Mouse (Mus musculus) liver, embryonic 14.5 days (tissue): Measurements from ENCODE around the gene Ftsj3.

Experiments used
- CTCF ChIP-seq: IDR thresholded peaks from 2 replicates; pipeline ENCODE4 v1.5.1; 2016; ENCODE audit warnings: antibody characterized with exemption, low read depth, control low read depth
- EP300 ChIP-seq: IDR thresholded peaks from 2 replicates; pipeline ENCODE4 v1.6.1; 2016; ENCODE audit warnings: antibody characterized with exemption, low read depth

DNA sequence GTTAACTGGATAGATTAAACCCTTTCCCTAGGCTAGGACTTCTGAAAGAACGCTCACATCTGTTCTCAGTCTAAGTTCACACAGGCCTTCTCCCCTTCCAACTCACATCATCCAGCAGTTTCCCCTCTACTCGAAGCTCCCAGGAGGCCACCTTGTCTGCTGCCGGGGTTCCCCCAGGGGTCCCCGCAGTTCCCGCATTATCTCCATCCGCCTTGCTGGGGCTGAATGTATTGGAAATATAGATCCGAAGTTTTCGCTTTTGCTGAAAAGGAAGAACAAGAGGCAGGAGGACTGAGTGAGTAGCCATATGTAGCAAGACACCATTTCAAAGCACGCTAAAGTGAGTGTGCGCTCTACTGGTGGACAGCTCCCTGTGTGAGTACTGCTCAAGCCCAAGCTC, 10.6 kb upstream of the Ftsj3 start:
- TF ChIP-seq CTCF (no peak), EP300 (no peak)
